Mouse (Mus musculus) thymus, postnatal 25 days (tissue): Measurements from ENCODE around the gene Bcl11b.

Experiments
- DNase-seq: peaks from one replicate; pipeline ENCODE4 v3.0.0; 2022

Bcl11b gene

DNA sequence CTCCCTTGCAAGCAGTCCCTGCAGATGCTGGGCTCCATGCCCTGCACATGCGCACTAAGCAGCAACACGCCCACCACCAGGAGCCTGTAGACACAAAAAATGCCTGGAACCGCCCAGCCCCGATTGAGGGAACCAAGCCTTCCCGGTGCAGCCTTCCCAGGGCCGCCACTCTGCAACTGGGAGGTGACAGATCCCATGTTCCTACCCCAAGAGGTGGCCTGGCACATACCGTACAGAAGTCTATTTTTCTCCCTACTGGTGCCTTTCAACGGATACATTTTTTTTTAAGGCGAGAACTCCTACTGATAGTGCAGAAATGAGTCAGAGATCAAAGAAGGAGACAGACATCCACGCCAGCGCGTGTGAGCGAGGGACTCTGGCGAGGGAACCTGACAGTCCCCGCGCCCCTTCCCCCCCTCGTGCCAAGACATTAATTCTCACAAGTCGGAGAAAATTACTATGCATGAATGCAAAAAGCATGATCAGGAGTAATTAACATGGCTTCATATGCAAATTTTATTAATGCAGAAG is 33.5 kb downstream of the Bcl11b start:
- no peak for DNase-seq

DNA sequence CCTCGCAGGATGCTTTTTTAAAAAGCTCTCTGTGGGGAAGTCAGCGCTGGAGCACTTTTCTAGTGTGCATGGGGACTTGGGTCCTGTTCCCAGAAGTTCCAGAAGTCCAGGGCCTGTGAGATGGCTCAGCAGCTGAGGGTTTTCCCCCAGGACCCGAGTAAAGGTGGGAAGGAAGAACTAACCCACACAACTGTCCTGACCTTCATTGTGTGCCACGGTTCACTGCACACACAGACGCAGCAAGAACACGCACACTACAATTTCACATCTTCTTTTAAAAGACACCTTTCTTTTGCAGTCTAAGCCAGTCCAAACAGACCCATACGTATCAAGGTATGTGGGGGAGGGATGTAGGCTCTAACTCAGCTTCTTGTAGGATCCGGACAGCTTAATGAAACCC is 34.3 kb downstream of the Bcl11b start:
- DNase-seq = no peak

DNA sequence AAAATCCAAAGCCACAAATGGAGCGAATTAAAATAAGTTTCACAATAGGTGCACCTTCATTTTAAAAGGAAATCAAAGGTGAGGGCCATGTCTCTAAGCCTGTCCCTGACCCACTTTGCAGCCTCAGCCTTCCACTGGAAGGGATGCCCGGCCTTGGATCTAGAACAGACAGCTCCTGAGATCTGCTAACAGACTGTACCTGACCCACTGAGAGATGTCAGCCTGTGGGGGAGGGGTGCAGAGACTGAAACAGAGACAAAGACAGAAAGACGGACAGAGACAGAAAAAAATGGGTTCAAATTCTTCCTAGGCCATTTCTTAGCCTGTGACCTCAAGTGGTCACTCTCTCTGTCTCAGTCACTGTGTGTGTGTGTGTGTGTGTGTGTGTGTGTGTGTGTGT is 35.1 kb downstream of the Bcl11b start:
- no peak for DNase-seq

DNA sequence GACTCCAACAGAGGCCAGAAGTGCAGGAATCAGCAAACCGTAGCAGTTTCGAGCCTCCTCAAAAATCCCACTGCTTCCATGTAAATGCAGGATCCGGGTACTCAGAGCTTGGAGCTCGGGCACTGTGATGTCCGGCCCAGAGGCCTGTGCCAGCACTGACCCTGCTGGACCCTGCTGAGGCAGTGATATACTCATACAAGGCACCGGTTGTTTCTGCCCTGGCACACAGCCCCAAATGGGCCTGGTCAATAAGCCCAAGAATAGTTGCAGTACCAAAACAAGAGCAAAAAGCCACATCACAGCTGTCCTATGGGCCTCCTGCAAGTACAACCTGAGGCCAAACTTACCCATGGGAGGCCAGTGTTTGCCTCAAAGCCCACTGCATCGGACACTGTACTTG is 36.4 kb downstream of the Bcl11b start:
- DNase-seq = no peak

DNA sequence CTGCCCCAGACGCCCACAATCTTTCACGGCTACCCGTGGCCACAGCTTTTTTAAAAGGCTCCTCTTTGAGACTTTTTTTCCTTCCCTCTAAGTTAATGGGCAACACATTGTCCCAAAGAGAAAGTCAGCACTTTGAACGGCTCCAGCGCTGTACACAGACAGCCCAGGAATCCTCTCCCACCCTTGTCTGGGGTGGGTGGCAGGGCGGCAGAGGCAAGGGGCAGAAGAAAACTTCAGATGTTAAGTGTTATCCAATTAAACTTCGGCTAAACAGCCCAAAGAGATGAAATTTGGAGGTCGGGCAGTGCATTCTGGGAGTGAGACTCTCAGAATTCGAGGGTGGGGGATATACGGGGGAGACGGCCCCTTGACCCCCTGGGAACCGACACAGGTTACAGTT is 38.3 kb downstream of the Bcl11b start:
- DNase-seq = no peak

DNA sequence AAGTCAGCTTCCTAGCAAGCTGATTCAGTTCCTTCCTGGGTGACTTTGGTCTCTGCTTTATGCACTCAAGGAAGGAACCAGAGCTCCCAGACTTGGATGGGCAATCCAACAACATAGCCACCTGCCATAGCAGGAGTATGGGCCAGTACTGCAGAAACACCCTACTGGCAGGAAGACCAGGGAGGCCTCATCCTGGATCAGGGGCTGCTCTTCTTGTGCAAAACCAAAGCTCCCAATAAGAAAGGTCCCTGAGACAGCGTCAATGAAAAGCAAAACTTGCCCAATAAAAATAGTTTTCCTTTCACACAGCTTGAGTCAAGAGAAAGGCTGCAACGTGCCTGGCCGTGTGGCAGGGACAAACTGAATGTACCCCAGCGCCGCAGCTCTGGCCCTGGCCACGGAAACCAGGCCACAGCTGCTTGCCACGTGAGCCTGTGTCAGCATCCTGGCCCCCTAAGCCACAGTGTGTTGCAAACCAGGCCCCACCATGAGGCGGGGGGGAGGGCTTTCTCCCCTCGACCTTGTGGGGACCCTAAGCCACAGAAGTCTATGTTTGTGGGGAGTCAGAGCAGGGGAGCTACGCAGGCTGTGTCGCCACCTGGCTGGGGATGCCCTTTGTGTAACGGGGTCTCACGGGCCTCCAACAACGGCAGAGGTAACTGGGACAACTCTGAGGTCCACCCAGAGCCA is 38.9 kb downstream of the Bcl11b start:
- DNase-seq = peak; percentile 75

DNA sequence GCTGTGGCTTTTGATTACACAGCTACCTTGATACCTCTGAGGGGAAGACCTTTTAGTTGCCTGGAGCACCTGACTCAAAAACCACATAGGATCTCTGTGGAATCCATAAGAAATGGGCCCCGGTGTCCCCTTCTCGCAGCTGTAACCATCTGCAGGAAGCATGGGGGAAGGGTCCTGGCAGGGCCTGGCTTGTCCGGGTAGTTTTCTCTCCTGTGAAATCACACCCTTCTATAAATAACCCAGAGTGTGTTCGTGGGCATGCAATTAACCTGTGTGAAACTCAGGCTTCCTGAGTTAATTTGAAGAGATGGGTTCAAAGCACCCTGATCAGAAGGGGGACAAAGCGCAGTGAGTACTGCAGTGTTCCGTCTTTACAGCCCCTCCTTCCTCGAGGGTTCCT is 40.5 kb downstream of the Bcl11b start:
- no peak for DNase-seq

DNA sequence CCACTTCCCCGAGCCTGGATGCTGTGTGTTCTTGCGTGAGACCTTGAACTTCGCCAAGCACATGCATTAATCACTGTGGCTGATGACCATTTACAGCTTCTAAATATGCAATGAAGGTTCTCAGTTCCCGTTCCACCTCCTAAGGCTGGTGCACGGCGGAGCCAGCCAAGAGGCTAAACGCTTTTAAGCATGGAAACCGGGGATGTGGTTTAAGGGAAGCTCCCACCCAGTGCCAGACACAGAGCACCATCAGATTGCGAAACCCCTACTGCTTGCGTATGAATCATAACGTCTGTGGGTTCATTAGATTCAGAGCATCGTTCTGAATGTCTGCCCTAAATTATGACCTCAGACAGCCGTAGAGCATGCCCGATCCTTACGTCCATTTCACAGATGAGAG is 41.6 kb downstream of the Bcl11b start:
- no peak for DNase-seq

DNA sequence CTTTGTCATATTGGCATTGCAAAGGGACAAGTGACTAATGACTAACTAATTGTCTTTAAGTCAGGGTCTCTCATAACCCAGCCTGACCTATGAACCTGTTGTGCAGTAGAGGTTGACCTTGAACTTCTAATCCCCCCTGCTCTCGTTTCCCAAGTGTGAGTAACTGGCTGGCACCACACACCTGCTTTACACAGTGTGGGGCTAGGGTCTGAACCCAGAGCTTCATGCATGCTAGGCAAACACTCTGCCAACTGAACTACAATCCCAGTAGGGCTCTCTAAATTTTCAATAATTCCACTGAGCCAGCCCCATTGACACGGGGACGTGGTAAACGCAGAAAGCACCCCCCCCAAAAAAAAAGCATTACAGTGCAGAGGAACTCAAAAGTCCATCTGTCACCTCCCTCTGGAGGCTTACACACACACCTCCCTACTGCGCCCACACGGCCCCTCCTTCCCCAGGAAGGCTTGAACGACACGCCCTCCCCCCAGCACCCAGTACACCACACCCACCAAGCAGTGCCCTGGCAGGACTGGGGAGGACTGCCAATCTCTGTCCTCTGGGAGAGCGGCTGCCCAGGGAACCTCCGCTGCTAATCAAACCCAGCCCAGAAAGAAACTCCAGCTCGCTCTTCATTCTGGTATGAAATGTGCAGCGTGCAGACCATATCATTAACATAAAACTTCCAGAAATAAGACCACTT is 42.5 kb downstream of the Bcl11b start:
- DNase-seq = no peak

DNA sequence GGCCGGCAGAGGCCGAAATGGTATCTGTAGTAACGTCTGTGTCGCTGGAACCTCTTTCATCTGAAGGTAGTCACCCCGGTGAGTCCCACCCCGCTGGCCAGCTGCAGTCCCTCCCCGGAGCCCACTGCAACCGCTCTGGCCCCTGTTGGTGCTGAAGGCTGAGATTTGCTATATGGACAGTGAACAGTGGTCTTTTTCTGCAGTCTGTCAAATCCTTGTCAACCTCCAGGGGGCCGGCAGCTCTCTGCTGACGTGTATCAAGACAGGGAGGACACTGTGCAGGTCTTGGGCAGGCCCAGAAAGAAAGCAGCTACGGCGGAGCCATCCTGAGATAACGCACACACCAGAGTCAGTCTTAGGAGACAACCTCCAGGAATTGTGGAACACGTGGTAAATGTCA is 43.0 kb downstream of the Bcl11b start:
- DNase-seq = no peak

DNA sequence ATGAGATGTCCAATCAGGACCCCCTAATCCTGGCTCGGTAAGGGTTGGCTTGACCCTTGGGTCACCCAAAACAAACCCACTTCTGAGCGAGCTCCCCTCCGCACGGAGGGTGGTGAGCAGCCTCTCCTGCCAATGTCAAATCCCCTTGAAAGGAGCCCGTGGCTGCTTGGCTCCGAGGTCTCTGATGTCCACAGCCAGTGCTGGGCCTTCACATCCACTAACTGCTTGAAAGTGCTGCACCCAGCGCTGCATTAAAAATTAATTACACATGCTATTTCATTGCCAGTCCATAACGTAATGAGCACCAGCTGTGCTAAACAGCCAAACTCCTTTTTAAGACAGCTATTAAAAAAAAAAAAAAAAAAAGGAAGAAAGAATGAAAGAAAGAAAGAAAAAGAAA is 43.5 kb downstream of the Bcl11b start:
- no peak for DNase-seq

DNA sequence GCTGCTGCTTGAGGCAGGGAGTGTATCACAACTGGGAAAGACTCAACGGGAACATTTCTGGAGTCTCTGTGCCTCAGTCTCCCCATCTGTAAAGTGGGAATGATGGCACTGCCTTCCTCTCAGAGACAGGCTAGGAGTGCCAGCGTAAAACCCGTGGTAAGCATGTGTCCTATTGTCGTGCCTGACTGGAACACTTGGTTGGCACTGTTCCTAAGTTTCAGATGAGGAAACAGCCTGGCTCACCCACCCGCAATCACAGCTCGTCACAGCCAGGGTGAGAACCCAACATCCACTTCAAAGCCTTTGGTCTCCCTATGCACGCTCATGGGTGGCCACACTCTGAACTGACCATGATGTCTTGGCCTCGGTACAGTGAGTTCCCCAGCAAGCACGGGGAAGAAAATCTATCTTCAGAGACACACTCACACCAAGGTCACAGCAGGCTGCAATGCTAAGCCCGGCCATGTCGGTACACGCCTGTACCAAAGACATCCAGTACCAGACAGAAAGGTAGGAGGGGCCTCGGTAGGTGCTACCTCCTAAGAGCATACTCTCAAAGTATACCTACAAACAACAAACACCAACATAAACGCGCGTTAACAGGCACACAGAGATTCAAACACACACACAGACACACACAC is 50.2 kb downstream of the Bcl11b start:
- no peak for DNase-seq

DNA sequence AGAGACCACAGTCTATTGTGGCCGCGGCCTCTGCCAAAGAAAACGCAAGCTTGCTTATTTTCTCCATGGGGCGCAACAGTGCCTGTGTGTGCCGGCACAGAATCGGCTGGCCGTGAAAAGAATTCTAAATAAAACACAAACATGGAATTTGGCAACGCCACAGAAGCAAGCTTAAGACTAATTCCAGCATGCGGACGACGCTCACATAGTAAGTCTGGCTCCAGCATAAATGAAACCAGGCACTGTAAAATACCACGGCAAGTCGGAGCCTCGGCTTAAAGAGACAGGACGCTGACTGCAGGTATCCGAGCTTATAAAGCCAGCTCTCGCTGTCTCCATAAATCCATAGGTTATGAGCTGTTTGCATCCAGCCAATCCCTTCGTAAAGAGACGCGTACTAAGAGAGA is 51.1 kb downstream of the Bcl11b start:
- DNase-seq = no peak

DNA sequence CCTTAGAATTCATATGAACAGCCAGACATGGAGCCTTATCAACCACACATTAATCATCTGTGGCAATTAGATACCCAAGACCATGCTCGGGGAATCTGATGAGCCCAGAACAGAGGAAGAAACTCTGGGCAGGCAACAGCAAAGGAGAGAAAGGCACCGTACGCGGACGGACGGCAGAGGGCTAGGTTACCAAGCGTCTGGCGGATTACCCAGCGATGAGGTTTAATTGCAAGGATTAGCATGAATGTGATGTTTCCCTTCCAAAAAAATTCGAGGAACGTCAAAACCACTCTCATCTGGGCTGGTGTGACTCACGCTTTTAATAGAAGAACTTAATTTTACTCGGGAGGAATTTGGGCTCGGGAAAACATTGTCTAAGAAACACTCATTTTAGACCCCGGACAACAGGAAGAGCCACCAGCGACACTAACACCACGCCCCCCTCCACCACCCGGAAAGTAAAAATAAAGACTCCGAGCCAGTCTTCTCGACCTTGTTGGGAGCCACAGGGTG is 52.7 kb downstream of the Bcl11b start:
- no peak for DNase-seq

DNA sequence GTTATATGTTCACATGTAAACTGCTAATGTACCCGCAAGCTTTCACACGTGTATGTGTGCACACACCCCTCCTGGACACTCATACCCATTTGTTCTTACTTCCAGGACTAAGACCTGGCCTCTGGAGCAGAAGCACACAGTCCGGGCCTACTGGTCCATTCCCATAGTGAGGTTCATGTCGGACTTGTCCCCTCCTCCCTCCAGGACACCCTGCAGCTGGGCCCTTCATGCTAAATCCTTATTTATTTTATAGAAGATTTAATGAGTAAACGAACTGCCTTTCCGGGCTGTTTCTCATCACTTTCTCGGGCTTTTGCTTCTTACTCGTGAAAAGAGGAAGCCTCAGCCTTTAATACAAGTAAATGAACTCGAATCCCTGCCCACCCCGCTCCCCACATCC is 54.0 kb downstream of the Bcl11b start:
- DNase-seq = no peak

DNA sequence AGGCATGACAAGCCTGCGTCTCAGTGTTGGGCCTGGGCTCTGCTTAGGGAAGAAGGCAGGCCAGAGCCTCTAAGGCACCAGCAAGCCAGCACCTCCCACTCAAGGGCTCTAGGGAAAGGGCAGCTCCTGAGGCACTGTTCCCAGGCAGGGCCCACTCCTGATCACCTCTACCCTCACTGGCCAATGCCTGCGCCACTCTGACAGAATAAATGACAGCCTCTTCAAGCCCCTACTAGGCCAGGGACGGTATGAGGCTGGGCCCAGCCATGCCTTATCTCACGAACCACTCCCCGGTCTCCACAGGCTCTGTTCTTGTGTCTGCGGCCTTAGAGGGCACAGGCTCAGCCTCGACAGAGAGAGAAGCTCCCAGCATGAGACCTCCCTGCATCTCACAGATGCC is 61.3 kb downstream of the Bcl11b start:
- DNase-seq = no peak

DNA sequence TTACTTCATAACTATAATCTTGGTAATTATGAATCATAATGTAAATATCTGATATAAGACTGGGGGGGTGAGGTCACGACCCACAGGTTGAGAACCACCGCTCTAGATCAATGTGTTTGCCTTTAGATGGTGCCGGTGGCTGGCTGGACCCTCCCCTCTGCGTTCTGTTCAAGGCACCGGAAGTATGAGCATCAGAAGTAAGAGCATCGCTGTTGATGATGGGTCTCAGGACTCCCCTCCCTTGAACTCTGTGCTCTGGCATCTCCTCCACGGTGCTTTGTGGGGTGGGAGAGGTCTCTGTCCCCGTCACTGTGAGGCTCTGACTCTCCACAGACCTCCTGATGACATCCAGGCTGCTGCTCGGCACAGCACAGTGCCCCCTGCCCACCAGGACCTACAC is 62.6 kb downstream of the Bcl11b start:
- no peak for DNase-seq

DNA sequence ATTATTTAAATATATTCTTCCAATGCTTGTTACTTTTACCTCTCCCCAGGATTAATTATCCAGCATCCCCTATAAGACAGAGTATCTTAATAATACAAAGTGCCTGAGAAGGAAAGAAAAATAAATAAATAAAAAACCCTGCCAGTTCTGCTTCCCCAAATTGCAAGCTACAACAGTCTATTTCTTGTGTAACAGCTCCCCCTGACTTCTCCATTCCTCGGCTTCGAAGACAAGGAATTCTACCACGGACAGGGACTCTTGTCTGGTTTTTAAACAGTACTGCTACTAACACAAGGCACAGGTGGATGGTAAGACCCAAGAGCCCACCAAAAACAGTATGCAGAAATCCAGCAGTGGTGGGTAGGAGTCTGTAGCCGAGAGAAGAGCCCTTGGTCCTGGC is 64.2 kb downstream of the Bcl11b start:
- DNase-seq = no peak

DNA sequence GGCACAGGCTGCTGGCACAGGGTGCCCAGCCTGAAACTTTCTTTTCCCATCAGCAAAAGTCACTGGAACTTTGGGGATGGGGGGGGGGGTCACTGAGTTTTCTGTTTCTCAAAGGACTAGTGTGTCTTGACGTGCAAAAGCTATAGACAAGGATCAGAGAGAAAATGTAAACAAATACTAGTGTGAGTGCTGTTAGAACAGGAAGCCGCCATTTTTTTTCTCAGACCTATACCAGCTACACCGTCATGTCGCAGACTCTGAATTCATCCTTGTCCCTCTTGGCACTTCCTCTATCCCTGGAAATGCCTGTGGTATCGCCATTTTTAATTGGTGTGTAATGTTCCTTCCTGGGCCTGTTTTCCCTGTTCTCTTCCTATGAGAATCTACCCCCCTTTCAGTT is 66.4 kb downstream of the Bcl11b start:
- DNase-seq = no peak

DNA sequence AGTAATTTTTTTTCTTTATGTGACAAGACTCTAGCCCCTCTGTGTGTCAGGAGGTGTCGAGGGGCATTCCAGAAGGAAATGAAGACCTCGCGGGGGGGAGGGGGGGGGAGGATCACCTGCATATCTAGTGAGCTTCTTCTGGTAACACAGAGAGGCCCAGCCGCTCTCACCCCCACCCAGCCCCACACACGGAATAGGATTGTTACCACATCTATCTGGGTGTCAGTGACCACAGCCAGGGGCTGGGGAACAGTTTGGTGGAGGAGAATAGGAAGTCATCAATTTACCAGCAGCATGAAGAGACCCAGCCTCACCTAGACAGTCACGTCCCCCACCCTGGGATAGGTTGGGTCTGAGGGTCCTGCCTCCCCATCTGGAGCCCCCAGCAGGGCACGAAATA is 67.0 kb downstream of the Bcl11b start:
- no peak for DNase-seq

DNA sequence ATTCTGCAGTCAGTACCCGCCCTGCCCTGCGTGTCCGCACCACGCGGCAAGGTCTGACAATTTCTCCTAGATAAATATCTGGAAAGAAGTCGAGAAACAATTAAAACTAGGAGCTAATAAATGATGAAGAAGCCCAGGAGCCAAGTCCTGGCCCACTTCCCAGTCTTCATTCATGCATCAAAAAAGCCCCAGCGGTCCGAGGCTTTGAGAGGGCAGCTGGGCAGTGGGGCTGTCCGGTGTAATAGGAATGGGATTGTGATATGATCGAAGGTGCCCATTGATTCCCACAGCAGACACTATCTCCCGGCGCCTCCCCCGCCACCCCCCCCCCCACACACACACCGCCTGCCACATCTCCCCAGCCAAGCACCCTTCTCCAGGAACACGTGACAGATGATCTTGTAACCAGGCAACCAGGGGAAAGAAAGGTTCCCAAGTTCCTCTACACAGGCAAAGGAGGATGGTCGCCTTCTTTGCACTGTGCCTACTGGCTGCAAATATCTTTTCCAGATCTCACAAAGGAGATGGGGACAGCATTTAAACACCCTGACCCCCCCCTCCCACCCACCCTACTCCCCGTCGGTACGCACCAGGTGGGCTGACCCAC is 68.5 kb downstream of the Bcl11b start:
- no peak for DNase-seq

DNA sequence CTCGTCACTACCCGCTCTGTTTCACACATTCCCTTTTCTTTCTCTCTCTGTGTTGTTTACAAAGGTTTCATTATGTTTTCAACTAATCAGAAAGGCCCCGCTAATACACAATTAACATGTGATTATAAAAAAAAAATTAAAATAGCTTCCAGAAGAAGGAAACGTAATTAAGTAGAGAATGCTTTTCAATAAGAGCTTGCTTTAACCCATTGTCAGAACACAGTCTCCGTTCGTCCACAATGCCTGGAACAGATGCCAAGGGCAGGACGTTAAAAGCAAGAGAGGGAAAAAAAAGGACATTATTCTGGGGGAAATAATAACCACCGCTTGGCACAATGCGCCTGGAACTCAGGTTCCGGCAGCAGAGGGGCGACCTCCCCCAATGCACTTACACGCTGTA is 71.3 kb downstream of the Bcl11b start:
- no peak for DNase-seq

DNA sequence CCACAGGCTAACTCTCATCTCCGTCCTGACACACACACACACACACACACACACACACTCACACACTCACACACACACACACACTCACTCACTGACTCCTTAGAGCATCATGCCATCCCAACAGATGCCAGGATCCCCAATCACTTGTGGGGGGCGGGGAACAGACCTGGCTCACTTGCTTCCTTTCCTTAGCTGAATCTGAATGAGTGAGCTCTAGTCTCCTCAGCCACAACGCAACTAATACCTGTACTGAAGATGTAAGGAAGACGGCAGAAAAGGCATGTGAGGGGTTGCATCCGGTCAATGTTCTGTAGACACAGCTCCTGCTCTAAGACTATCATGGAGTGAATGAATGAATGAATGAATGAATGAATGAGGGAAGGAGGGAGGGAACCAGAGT is 71.9 kb downstream of the Bcl11b start:
- DNase-seq = no peak
